In the genomic region with DNA sequence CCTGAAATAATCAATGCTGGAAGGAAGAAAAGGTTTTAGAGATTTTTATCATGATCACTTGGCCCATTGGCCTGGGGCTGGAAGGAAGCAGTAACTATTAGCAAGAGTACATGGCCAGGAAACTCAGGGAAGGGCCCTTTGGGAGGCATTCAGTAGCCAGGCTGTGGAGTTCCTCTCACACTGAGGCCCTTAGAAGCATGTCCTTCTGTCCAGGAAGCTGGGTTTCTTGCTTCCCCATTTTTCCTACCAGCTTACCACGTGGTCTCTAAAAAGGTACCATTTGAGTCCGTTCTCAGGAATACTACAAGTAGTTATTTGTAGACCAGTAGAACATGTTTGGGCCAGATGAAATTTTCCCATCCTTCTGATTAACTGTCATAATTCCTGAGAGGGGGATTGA, we compare ENCODE assay signal across 16 mouse cellular contexts.
"Had no signal": no experiment of that assay in that cellular context is flagged by ENCODE, and none has a peak within 500 bp of the region (broad histone marks: within the 10 kb centered on the region; RNA-seq: fewer than 3 reads in every experiment).

No protein-coding gene starts in this region.

- H3K27ac ChIP-seq: limb, embryonic 12.5 days; liver, embryonic 13.5 days; lung, embryonic 15.5 days; macrophage; midbrain, embryonic 15.5 days; neural tube, embryonic 12.5 days had no signal

- H3K9me3 ChIP-seq: limb, embryonic 12.5 days; liver, embryonic 13.5 days; lung, embryonic 15.5 days; midbrain, embryonic 15.5 days; neural tube, embryonic 12.5 days had no signal

- ATAC-seq: liver, postnatal 0 days; midbrain, embryonic 15.5 days had no signal

- H3K4me2 ChIP-seq: limb, embryonic 12.5 days; liver, embryonic 13.5 days; lung, embryonic 15.5 days; midbrain, embryonic 15.5 days; neural tube, embryonic 12.5 days had no signal

- H3K27me3 ChIP-seq: limb, embryonic 12.5 days; liver, embryonic 13.5 days; lung, embryonic 15.5 days; midbrain, embryonic 15.5 days; neural tube, embryonic 12.5 days had no signal

- H3K9ac ChIP-seq: limb, embryonic 12.5 days; liver, embryonic 13.5 days; liver, postnatal 0 days; lung, embryonic 15.5 days; midbrain, embryonic 15.5 days; neural tube, embryonic 12.5 days had no signal

- H3K4me3 ChIP-seq: limb, embryonic 12.5 days; liver, embryonic 13.5 days; lung, embryonic 15.5 days; midbrain, embryonic 15.5 days; neural tube, embryonic 12.5 days had no signal

- DNase-seq: kidney, postnatal 10 days; kidney, postnatal 4 days; liver; liver, embryonic 13.5 days; liver, postnatal 0 days; lung, postnatal 14 days; retina, postnatal 1 day; right cerebral cortex, postnatal 4 days; spleen, adult 18-20 months; thymus, adult 18-20 months; thymus, postnatal 14 days had no signal
